Mouse (Mus musculus) neutrophil, adult 5-6 weeks (primary cell): ENCODE data around the gene Gm6583. TPM values are rescaled to one million over a fixed set of nuclear protein-coding genes. Genes with fewer than 3 reads are reported as not detected.
A peak's percentile ranks its signal among the peaks of the same experiment; 100 is the strongest.

Source experiments
- ATAC-seq: fragments of 151-379, 151-347 bp; 2 replicates; pipeline ENCODE4 v1.8.0; 2017; ENCODE audit warnings: mild to moderate bottlenecking, moderate TSS enrichment; ENCODE audit not compliant: insufficient number of reproducible peaks, poor library complexity, low FRiP score, severe bottlenecking; ENCODE audit errors: extremely low read depth
- total RNA-seq: library from RNA; stranded (forward); fragments of 200-1000 nt; gene quantifications from 2 replicates; pipeline ENCODE4 v1.2.3, GENCODE M21; 2017

The Gm6583 gene
- total RNA-seq: 0.12 TPM in 1 of 2 replicates, not detected in the other

DNA sequence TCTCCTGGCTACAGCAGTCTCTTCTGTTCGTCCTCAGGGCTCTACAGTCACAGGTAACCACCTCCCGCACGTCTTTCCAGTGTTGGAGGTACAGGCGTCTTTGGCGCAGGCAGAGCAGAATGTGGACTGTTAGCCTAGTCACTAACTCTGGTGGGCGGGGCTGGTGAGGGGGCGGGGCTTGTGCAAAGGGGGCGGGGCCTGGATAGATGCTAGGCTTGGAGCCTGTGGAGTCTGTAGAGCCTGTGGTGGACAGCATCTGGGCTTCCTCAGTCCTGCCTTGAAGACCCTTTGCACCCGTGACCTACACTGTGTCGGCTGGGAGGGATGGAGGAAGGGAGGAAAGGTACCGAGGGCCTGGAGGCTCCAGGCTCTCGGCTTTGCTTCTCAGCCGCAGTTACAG lies at the start of gene Gm6583:
Gene Gm6583 (minus strand): TSS at position 124 of the 400 bp plus-strand sequence.
- no peak for ATAC-seq

DNA sequence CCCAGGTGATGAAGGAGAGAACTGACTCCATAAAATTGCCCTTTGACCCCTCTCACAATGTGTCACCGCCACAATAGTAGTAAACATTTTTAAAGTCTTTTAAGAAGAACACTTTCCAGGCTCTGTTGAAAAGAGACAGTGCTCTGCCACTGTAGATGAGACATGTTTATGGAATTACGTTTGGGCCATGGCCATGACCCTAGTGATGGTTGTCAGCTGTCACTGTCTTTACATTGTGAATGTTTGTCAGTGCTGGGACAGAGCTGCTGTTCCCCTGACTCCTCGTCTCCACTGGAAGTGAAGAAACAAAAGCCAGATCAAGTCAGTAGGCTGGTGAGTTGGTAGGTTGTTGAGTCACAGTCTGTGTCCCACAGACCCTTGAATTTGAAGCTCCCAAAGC lies 46.6 kb upstream of the Gm6583 start:
- ATAC-seq: no peak

DNA sequence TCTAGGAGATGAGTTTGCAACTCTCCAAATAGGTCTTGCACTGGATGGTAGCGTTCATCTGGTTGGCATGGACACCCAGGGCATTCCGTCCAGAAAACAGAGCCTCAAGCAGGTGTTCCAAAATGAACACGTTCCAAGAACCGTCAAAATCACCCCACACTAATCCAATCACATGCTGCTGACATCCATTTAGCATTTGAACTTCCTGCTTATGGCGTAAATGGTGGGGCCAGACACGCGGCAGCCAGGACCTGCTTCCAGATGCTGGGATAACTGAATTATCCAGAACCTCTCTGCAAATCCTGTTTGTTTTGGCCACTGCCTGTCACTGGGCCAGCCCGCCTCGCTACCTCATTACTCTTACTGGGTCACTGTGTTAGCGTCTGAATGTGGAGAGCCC lies 43.5 kb upstream of the Gm6583 start:
- no peak for ATAC-seq

DNA sequence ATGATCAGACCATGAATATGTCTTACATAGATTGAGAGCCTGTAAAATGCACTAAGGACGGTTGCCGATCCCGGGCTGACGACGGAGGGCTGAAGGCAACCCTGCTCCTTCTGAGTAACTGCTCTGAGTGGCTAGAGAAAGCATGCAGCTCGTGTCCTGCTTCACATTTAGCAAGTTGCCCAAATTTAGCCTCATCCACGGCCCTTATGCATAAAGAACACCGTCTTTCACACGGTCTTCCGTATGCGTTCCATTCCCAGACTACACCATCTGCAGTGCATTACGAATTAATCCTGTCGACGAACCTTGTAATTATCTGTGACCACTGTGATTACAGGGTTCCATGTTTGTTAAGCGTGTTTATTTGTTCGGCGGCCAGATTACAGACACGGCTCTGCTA lies 40.2 kb upstream of the Gm6583 start:
- no peak for ATAC-seq

DNA sequence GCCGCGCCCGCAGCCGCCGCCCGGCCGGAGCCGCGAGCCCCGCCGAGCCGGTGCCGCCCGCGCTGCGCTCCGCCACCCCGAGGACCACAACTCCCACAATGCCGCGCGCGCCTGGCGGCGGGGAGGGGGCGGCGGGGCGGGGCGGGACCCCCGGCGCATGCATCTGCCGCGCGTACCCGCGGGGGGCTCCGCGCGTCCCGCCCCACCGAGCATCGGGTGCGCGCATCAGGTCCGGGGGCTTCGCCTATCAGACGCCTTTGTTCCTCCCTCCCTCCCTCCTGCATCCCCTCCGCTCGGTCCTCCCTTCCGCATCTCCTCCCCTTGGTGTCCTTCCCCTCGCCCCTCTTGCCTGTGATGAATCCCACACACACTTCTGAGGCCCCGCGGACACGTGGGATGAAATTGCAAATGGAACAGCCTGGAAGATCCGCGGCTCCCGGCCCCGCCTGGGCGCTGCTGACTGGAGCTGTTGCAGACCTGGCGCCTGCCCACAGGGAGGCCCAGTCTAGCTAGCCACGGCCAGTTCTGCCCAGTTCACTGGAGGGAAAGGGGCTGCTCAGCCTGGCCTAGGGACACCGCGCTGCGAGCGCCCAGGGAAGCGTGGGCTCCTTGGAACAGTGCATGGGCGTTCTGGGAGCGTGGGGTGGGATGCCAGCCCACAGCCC lies 39.1 kb upstream of the Gm6583 start, which contains the start of gene Asphd2:
Gene Asphd2 (minus strand): TSS at position 88 of the 665 bp plus-strand sequence.
- no peak for ATAC-seq

DNA sequence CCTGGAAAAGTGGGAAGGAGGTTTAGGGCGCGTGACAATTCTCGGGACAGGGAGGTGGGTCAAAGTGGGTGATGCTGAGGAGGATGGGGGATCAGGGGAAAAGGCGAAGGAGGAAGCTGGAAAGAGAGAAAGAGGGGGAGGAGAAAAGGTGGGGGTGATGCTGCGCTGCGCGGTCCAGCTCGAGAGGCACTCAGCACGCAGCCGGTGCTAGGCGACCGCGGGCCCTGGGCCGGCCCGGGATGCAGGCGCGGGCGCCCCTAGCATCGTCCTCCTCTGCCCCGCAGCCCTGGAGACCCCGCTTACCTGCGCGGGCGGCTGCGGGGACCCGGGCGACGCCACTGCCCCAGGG lies 38.6 kb upstream of the Gm6583 start:
- no peak for ATAC-seq

DNA sequence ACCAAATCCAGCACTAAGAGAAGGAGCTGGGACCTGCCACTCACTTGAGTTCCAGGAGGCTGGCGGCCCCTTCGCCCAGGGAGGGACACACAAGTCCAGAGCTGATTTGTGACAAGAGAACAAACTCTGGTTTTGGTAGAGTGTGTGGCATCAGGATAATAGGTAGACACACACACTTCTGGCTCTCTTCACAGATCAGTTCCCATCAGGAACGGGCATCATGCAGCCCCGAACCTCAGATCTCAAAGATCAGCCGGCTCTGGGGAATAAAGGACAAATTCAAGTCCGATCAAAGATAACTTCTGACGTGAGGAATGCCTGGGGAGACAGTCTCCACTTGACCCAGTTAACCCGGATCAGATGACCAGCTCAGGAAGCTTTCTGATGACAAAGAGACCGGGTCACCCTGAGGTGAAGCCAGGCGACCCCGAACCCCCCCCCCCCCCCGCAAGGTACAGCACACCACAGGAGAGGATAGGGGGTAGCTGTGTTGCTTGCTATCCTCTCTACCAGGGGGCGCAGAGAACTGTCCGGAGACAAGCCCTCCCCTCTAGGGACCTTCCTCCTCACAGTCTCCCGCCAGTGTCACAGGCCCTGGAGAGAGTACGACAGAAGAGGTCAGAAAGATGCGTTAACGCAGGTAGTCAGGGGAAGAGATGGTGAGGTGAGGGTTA lies 38.0 kb upstream of the Gm6583 start:
- no peak for ATAC-seq

DNA sequence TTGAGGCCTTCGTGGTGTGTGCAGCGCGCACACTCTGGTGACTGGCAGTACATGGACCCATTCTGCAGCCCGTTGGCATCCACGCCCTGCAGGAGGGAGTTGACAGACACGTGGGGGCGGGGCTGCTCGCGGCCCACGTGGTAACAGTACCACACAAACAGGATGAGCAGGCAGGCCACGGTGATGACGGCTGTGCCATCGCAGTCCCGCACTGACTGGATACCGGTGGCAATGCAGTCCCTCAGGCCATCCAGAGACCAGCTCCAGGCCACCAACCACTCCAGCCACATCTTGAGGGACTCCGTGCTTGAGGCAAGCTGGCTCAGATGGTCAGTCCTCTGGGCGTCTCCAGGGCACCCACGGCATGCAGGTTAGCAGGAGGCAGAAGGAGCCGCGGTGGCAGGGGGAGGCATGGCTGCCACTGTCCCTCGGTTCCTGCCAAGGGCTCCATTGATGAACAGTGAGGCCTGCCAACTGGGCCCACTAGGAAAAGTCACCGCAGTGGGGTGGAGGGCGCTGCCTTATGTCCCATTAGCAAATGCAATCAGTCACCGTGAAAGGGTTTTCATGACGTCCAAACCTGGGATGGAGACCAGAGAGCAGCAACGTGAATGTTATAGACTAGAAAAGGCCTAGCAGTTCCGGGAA lies 36.0 kb upstream of the Gm6583 start:
- ATAC-seq: no peak

DNA sequence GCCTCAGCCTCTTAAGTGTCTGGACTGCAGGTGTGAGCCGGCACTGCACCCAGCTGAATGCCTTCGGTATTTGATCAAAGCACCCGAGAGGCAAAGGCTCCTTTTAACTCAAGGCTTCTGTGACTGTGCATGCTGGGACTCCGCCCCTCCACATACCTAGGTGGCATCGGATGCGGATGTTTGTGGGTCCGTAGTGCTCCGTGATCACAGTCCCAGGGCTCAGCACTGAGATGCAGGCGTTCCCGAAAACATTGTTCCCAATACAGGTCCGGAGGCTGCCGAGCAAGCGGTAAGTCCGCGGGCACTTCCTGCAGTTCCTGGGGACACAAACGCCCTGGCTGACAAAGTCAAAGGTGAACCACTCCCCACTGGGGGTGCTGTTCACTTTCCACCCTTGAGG lies 35.2 kb upstream of the Gm6583 start:
- ATAC-seq: no peak

DNA sequence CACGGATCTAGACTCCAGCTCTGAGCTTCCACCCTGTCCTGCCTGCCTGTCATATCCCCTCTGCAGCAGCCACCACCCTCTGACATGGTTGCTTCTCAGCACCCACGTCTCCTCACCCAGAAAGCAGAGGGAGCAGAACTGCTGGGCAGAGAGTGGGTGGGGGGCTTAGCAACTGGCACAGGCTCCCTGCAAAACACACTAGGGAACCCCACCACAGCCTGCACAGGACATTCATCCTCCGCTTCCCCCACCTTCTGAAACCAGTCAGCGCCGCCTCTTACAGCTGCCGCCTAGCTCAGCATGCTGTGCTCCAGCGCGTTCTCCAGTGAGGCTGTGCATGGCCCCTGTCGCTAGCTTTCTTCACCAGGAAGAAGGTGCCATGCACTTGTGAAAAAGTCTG lies 33.5 kb upstream of the Gm6583 start:
- no peak for ATAC-seq

DNA sequence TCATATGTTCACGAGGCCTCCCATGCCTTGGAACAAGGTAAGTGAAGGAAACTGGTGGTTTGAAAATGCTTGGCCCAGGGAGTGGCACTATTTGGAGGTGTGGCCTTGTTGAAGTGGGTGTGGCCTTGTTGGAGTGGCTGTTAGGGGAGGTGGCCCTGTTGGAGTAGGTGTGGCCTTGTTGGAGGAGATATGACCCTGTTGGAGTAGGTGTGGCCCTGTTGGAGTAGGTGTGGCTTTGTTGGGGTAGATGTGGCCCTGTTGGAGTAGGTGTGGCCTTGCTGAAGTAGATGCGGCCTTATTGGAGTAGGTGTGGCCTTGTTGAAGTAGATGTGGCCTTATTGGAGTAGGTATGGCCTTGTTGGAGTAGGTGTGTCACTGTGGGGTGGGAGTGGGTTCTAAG lies 30.1 kb upstream of the Gm6583 start:
- no peak for ATAC-seq

DNA sequence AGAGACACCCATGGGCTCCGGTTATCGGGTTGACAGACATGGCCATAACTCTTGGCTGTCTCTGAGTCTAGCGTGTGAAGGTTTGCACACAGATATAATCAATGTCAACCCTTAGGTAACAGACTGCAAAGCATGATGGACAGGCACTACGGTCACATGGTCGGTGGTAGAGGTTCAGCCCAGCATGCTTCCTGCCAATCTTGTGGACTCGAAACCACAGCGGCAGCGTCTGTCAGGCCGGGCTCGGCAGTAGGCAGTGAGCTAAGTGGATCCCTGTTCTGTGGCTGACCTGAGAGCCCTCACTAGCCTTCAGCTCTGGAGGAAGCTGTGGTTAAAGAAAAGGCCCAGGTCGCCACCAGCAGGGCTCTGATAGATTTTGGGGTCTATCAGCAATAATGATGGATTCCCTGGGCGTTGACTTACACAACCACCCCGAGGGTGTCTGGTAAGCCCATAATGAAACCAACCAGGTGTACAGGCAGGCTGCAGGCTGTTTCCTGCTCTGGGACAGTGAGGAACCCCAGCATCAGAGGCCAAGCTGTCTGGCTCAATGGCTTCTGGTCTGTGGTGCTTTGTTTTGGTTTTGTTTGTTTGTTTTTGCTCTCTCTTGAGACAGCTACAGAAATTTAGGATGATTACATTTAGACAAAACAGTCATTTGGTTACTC lies 29.1 kb upstream of the Gm6583 start:
- ATAC-seq: peak; percentile 42

DNA sequence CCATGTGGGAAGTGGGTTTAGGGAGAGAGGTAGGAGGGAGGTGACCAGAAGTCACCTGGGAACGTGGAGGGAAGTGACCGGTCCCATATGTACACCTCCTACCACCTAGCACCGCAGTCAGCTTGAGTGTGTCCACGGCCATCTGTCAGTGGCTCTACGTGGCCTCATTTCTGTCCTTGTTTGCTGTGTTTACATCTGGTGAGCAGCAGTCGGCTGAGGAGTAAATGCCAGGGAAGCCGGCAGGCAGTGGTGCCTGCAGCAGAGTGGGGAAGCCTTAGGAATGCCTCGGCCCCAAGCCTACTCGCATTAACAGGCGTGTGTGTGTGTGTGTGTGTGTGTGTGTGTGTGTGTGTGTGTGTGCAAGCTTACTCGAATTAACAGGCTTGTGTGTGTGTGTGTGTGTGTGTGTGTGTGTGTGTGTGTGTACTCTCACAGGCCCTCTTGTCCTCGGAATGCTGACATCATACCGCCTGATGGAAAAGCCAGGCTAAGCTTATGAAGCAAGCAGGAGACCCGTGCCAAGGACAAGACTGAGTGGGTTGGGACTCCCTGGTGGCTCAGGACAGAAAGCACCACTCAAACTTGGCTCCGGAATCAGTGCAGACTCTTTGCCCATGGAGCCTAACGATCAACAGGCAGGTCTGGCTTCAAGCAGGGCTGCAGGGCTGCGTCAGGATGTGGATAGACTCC lies 27.0 kb upstream of the Gm6583 start:
- ATAC-seq: no peak

DNA sequence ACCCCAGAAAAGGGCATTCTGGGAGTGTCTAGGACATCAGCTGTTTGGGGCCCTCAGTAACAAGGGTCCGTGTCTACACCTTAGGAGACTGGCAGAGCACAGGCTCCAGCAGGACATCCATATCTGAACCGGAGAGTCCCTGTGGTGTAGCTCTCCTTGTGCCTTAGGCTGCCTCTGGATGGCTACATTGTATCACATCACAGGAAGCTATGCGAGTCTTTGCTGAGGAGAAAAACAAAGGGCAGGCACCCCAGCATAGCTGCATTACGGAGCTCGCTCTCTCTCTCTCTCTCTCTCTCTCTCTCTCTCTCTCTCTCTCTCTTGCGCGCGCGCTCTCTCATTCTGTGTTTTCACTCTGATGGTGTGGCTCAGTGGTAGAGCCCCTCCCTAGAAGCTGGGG lies 26.2 kb upstream of the Gm6583 start:
- ATAC-seq: no peak

DNA sequence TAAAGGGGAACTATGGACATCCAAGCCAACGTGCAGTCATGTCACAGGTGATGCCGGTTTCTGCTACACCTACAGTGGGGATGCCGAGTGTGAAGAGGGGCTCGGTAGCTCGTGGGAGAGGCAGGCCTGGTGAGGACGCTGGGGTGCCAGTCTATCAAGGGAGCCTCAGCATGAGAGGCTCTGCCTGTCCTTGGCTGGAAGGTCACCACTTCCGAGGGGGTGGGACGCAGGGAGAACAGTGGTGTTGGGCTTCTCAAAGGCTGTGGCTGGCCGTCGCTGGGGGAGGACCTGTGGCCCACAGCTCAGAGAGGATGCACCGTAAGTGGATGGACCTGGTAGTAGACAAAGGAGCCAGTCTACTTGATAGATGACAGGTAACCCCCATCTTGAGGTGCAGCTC lies 25.3 kb upstream of the Gm6583 start:
- ATAC-seq: no peak

DNA sequence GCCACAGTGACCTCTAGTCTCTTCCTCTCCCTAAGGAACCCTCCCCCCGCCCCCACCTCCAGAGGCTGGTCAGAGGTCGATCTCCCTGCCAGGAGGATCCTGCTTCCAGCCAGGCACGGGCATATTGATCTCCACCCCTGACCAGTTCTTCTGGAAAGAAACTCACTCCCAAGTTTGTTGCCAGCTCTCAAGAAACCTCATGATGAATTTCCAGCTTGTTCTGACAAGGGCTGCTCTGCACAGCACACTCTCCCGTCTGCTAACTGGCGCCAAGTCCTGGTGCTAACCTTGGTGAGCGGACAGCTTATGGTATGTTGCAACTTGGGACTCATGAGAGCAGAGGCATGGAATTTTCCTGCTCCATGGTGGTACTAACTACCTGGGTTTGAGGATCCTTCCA lies 22.9 kb upstream of the Gm6583 start:
- no peak for ATAC-seq

DNA sequence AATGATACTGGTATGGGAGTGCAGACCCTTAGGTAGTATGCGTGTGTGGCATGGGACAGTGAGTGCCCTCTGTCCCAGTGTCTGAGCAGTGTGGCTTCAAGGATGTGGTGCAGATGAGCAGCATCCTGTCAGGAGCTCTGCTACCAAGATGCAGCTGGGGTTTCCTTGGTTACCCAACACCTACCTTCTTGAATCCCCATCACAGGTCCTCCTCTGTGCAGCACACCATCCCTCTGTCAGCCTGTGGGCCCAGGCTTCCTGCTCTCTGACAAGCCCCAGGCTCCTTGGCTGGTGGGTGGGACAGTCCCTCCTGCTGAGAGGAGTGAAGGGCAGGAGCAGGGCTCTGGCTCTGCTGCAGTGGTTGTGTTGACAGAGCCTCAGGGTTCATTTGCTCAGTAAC lies 21.5 kb upstream of the Gm6583 start:
- ATAC-seq: no peak

DNA sequence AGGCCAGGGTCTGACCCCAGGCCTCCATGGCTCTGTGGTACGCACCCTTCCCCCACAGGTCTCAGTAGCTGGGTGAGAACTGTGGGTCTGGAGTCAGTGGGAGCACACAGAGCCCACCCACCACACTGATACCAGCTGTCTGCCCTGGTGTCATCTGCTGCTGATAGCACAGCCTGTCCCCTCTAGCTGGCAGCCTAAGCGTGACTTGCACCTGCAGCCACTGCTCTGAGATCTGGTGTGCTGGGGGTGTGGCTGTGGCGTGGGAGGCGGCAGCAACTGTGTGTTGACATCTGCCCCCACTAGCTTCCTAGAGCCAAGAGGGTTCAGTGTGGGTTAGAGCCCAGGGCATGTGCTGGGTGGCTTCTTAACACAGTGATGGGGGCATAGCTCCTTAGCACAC lies 20.3 kb upstream of the Gm6583 start:
- ATAC-seq: no peak

DNA sequence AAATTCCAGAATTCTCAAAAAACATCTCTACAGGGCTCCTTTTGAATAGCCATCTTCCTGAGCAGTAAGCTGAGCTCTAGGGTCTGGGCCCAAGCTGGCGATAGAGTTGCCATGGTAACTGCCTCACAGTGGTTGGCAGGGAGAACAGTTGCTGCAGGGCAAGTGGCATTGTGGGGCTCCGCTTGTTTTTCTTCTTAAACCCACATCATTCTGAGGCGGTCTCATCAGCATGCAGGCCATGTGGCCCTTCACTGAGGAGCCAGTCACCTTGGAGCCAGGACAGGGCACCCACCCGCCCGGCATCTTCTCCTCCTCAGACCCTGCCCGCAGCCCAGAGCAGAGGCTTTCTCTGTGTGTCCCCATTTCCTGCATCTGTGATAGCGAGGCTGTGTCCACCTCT lies 16.1 kb upstream of the Gm6583 start:
- no peak for ATAC-seq
